Mouse (Mus musculus) retina, adult 2 months (tissue): ENCODE results near the gene Wbp2.
"Not testable (repeated sequence)": the region's sequence is repeated elsewhere in the genome, so short reads cannot be mapped to it uniquely, and the experiment has no call there.

Source experiments
- DNase-seq: peaks from one replicate; pipeline ENCODE4 v3.0.0-alpha.2; 2012; ENCODE audit warnings: low read depth, low spot score

Gene Wbp2

DNA sequence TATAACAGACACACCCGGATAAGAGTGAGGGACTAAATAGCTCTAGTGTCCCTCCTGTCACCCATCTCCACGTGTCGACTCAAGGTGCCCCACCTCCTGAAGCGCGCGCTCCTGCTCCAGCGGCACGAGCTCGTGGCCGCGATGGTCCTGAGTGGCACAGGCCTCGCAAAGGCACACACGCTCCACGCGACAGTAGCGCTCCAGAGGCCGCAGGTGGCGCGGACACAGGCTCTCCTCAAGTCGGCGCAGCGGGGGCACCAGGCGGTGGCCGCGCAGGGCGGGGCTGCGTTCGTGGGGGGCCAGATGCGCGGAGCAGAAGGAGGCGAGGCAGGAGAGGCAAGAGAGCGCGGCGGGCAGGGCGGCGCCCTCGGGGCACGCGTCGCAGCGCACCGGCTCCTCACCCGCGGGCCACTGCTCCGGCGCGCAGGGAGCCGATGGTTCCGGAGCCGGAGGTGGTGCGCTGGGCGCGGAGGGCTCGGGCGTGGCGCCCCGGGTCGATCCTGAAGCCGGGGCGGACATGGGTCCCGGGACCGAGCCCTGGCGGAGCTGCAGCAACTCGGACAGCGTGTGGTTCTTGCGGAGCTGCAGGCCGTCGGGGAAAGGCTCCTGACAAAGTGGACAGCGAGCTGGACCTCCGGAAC, 22.8 kb upstream of the Wbp2 start:
- DNase-seq: no peak

DNA sequence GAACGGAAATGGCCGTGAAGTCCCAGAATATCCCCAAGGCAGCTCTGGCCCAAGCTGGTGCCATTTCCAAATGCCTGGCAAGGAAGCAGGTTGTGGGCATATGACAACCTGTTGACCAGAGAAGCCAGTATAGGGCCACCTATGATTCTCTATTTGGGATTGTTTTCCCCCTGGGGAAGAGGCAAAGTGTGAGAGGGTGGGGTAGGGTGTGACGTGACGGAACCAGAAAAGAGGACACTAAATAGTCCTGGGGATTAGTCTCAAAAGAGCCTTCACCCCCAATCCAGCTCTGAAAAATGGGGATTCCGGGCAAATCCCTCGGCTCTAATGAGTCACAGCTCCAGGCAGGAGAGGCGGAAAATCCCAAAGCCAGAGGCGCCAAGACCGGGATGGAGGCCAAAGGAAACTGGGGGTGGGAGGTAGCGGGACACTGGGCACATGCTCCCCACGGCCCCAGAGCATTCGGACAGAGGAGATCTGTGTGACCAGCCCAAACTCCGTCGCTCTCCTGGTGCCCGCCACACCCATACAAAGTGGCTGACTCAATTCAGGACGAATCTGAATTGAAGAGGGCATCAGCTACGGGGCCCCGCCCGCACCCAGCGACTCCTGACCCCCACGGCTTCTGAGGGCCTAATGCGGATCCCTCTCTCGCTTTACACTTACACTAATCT, 21.8 kb upstream of the Wbp2 start:
- no peak for DNase-seq

DNA sequence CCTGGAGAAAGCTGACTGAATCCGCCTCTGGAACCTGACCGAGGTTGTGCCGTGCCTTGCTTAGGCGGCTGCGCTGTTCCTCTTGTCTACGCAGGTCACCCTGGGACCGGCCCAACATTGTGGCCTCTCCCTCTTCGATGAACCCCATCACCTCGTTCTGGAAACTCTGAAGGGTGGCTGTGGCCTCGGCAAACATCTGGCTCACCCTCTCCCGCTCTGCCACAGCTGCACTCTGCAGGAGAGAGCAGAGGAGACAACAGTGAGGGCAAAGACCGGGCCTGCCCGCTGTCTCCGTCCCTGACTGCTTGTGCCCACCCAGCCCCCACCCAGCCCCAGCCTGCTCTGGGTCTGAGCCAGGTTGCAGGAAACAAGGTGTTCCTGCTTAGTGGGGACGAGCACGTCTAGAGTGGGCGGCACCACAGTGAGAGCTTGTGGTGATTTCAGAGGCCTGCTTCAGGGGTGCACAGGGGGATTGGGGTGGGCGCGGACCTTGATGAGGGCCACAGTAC, 21.0 kb upstream of the Wbp2 start:
- DNase-seq: no peak

DNA sequence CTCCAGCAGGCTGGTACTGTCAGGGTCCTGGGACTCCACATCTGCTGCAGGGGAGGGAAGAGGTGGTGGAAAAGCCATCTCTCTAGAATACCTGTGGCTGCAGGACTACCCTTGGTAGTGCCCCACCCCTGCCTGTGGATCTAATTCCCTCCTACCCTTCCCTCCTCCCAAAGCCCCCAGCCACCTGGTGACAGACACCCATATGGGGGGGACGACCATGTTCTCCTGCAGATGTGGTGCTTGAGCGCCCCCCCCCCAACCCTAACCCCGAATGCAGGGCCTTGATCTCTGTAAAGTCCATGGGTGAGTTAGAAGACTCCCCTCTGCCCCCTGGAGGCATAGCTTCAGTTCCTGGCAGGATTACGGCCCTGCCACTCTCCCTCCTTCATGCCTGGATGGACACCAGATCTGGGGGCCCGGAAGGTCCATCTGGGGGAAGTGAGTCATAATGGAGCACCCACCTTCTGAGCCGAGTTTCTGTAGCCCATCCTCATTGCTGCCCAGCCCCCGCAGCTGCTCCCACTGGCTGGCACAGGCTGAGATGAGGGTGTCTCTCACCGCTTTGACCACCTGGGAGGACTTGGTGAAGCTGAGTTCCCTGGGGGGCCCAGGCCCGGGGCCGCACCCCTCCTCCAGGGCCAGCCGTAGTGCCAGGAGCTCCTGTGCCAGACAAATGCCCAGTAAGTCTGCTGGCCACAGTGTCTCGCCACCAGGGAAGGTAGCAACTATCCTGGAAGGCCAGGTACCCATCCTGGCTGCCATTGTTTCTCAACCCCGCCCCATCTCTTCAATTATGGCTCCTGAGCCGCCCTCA, 20.4 kb upstream of the Wbp2 start:
- no peak for DNase-seq

DNA sequence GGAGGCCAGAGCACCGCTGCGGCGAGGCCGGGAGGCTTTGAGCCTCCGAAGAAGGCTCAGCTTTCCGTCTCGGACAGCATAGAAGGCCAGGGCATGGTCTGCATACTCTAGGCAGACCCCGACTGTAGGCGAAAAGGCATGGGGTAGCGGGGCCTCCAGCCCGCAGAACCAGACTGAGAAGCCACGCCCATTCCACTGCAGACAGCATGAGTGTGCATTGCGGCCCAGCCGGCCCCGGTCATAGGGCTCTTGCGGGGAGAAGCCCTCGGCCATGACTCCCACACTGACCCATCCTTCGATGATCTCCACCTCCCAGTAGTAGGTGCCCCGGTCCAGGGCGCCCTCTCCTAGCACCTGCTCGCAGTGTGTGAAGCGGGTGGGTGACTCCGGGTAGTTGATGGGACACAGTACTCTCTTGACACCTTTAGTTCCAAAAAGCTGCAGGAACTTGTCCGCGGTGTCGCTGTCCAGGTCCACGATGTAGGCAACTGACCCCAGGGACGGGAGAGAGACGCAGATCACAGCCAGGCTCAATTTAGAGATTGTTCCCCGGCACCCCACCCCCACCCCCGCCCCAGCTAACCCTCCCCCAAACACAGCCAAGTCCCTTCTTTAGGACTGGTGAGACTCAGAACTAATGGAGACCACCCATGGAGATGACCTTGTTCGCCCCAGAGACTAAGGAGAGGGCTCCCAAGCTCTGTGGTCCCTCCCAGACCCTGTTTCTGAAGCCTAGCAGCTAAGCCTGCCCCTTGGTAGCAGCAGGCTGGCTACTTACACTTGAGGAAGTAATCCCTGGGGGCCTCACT, 19.6 kb upstream of the Wbp2 start:
- DNase-seq: no peak

DNA sequence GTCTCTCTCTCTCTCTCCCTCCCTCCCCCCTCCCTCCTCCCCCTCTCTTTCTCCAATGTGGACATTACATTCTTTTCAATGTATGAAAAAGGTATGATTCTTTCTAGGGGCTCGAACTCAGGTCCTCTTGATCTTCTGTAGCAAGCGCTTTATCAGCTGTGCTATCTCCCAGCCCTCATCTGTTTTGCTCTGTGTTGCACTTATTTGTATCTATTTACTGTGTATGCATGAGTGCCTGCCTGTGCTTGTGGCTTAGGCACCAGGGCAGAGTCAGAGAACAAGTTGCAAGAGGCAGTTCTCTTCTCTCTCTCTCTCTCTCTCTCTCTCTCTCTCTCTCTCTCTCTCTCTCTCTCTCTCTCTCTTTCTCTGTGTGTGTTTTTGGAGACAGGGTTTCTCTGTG, 18.3 kb upstream of the Wbp2 start:
- no peak for DNase-seq

DNA sequence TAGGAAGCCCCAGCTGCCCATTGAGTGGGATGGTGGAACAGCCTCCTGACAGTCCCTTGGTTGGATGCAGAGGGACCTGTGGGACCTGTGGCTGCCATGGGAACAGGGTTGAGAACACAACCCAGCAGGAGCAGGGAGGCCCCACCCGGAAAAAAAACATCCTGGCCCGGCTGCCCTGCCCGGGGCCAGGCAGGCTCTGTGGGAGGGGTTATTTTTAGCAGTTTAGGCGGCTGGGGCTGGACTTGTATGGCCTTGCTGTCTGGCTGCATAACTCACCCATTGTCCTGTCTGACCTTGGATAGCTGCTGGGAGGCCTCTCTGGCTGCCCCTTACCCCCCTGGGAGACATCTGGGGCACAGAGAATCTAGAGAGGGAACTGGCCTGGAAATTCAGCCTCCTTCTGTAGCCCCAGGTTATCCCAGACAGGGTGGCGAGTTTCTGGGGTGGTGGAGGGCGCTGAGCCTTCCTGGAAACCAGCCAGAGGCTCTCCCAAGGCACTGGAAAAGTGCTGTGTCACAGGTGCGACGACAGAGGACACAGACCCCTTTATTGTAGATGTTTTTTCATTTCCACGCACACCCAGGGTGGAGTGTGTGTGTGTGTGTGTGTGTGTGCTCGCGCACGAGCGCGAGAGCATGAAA, 17.3 kb upstream of the Wbp2 start:
- no peak for DNase-seq

DNA sequence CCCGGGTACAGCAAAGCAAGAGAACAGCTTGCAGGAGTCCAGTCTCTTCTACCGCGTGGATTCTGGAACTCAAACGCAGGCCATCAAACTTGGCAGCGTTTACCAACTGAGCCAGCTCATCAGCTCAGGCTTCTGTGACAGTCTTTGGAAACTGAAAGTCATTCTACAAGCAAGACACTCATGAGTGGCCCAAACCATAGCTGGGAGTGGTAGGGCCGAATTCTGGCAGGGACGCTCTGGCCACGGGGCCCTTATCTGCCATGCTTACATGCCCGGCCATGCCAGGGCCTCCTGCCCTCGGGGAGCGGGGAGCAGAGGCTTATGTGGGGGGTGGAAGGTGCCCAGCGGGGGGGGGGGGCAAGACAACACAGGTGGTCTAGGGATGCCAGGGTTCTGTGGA, 16.8 kb upstream of the Wbp2 start:
- no peak for DNase-seq

DNA sequence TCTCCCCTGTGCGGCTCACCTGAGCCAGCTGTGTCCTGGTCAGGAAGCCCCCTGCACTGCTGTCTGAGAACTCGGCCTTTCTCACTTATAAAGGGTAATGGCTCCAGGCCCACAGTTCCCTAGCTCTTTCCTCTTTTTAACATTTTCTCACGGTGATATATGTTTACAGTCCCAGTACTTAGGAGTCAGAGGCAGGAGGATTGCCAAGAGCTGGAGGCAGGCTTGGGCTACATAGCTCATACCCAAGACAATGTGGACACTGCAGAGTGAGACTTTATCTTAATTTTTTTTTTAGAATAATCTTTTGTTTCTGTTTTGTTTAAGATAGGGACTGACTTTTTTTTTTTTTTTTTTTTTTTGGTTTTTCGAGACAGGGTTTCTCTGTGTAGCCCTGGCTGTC, 15.7 kb upstream of the Wbp2 start:
- no peak for DNase-seq

DNA sequence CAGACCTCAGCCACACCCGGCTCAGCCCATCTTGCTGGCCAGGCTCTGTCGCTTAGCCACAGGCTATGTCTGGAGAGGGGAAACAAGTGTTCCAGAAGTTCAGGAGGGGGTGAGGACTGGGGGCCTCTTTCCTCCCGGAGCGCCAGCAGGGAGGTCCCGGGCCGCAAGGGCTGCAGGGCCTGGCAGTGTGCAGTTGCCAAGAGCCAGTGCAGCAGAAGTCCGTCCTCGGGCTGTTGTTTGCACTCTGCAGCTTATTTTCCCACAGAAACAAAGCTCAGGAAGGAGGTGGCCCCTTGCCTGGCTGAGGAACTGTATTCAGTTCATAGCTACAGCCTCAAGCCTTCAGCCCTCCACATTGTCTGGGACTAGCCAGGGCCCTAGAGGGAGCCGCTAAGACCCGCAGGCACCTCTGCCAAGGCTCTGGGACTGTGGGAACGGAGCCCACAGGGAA, 15.2 kb upstream of the Wbp2 start:
- DNase-seq: no peak

DNA sequence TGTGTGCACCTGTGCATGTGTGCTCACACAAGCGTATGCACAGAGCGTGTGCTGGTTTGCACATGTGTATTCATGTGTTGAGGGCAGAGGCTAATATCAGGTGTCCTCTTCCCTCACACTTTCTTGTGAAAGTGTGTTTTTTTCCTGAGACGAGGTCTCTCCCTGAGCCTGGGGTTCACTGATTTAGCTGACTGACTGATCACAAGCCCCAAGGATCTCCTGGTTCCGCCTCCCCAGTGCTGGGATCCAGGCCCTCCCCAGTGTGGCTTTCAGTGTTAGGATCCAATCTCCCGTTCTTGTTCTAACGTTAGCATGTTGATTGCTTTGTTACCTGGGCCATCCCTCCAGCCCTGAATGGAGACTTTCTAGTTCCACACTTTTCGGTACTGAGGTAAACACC, 14.0 kb upstream of the Wbp2 start:
- DNase-seq: no peak

DNA sequence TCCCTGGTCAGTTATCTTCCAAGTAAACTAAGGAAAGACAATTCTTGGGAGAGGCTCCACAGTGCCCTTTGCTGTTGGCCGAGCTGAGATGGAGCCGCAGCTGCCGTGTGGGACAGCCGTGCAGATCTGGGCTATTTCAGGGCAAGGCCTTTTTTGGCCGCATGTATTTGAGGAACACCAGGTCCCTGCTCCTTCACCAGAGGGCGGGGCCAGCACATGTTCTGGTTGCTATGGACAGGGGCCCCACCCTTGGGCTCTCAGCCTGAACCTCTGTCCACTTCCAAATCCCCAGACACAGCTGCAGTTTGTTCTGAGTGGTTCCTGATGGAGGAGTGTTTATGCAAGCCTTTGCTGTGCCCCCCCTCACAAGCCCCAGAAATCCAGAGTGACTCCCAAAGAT, 13.6 kb upstream of the Wbp2 start:
- no peak for DNase-seq

DNA sequence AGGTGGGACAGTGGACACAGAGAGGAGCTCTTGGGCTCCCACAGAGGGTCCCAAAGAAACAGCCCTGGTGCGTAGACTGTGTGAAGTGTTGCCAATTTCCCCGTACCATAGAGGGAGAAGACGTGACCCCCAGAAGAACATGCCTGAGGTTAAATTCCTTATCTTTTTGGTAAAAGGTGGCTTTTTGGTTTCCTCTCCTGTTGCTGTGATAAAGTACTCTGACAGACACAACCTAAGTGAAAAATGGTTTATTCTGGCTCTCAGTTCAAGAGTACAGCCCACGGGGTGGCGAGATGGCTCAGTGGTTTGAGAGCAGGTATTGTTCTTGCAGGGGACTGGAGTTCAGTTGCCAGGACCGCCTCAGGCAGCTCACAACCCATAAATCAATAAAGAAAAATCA, 12.7 kb upstream of the Wbp2 start:
- DNase-seq: no peak

DNA sequence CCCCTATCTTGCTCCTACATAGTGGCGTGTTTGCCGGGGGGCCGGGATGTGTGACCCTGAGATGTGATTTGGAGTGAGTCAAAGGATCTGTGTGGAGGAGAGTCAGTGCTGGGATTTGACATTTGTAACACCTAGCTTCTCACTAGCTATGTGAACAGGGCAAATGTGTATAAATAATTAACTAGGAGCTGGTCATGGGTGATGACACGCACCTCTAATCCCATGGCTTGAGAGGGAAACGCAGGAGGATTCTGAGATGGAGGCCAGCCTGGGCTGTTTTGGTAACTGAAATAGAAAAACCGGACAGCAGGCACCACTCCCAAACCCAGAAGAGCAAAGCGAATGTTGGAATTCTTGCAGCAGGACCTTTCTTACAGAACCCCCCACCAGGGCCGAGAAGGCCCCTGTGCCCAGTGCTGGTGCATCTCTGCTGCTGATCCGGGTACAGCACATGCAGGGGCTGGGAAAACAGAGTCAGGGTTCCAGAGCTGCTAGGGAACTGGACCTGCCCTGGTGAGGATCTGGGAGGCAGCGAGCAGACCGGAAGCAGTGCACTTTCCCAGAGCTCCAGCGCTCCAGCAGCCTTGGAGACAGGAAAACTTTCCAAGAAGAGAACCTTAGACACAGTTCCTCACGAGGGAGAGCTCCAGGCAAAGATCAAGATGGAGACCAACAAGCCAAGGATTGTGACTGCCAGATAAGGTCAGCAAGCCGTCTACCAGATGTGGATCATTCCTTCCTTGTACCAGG, 12.1 kb upstream of the Wbp2 start:
- no peak for DNase-seq

DNA sequence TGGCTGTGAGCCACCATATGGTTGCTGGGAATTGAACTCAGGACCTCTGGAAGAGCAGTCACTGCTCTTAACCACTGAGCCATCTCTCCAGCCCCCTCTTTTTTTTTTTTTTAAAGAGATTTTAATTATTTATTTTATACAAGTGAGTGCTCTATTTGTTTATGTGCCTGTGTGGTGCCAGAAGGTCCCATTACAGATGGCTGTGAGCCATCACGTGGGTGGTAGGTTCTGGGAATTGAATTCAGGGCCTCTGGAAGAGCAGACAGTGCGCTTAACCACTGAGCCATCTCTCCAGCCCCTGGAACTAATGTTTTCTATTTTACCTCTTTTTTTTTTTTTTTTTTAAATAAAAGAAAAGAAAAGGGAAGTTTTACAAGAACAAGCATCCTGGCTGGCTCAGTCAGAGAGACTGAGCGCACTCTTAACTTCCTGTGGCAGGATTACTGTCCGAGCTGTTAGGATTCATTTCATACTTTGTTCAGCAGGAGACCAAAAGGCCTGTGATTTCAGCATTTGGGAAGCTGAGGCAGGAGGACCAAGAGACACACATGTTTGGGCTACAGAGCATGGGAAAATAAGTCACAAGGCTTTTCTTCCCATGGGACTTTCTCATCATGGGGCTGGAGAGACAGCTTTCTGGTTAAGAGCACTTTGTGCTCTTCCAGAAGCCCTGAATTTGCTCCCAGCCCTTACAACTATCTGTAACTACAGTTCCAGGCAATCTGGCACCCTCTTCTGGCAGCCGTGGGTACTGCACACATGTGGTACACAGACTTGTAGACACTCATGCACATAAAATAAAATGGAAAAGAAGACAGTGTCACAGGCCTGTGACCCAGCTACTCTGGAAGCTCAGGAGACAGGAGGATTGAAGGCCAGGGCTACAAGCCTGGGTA, 9.7 kb upstream of the Wbp2 start:
- DNase-seq: no peak

DNA sequence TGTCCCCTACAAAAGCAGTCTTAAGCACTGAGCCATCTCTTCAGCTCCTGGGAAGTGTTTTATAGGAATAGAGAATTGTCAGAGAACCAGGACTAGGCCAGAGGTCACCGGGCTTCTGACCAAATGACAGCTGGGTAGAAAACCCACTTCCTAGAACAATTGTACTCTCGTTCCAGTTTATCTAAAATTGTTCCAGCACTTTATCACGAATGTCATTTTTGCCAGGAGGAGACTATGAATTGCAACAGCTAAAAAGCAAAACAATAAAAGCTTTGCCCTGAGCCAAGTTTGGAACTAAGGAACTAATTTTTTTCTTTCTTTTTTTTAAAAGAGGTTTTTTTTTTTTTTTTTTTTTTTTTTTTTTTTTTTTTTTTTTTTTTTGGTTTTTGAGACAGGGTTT, 8.8 kb upstream of the Wbp2 start:
- DNase-seq: no peak

DNA sequence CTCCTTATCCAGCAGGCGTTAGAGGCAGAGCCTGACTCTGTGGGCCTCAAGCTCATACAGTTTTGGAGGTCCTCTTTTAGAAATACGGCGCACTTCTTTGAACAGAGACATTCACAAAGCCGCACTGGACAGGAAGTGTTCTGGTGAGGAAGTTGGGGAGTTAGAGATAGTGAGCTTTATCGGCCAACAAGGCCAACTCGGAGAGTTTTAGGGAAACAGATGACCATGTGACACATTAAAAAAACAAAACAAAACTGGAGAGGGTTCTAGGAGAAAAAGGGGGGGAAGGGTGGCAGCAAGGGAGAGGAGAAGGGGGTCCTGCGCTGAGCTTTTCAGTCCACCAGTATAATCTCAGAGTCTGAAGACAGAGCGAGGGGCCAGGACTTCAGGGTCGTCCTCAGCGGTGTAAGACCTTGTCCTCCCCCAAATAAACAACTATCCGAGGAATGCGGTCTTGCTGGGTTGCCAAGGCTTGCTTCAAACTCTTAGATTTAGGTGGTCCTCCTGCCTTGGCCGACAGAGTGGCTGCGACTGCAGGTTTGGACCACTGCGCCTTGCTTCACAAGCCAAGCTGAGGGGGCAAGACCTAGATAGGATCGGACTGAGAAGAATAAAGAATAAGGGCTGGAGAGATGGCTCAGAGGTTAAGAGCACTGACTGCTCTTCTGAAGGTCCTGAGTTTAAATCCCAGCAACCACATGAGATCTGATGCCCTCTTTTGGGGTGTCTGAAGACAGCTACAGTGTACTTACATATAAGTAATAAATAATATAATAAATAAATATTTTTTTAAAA, 7.2 kb upstream of the Wbp2 start:
- DNase-seq: no peak

DNA sequence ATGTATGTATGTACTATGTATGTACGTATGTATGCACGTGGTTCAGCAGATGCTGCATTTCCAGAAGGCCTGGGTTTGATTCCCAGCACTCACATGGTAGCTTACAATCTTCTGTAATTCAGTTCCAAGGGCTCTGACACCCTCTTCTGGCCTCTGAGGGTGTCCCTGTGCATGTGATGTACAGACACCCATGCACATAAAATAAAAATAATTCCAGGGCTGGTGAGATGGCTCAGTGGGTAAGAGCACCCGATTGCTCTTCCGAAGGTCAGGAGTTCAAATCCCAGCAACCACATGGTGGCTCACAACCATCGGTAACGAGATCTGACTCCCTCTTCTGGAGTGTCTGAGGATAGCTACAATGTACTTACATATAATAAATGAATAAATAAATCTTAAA, 6.2 kb upstream of the Wbp2 start:
- not testable (repeated sequence) for DNase-seq

DNA sequence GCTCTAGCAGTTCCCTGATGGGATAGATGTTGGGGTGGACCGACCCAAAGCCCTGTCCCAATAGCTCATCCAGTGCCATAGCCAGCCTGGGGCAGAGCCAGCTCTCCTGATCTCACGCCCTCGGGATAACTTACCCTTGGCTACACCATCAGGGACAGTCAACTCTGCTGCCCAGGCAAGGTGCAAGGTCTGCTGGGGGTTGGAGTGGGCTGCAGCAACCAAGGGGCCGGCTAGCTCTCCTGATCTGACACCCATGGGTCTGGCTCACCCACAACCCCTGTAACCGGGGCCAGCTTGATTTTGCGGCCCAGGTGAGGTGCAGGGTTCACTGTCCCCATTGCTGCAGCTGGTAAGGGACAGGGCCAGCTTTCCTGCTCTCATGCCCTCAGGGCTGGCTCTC, 4.8 kb upstream of the Wbp2 start:
- no peak for DNase-seq
